Mouse (Mus musculus) yolk sac, embryonic 10.5 days (tissue): Measurements from ENCODE around the gene Hs2st1.

Experiments used
- DNase-seq: peaks from one replicate; pipeline ENCODE4 v3.0.0-alpha.2; 2017; ENCODE audit warnings: low spot score

Hs2st1 gene

GRCm38 (mm10) chr3:144506213-144506612 is 63.8 kb downstream of the Hs2st1 start:
- peak; percentile 73 for DNase-seq

GRCm38 (mm10) chr3:144501930-144502329 is 68.1 kb downstream of the Hs2st1 start:
- DNase-seq, result no peak

- DNase-seq, result no peak
These were observed 73.2 kb downstream of the Hs2st1 start for GRCm38 (mm10) chr3:144496762-144497161.

- no peak for DNase-seq
These were observed 75.1 kb downstream of the Hs2st1 start for GRCm38 (mm10) chr3:144494838-144495237.

- no peak for DNase-seq
These were observed 81.2 kb downstream of the Hs2st1 start for GRCm38 (mm10) chr3:144488787-144489186.

GRCm38 (mm10) chr3:144480595-144480994 is 89.4 kb downstream of the Hs2st1 start:
- DNase-seq, result no peak

GRCm38 (mm10) chr3:144478427-144478794 is 91.6 kb downstream of the Hs2st1 start:
- DNase-seq, result no peak

- DNase-seq, result no peak
These were observed 92.1 kb downstream of the Hs2st1 start for GRCm38 (mm10) chr3:144477707-144478426.

- no peak for DNase-seq
These were observed 94.1 kb downstream of the Hs2st1 start for GRCm38 (mm10) chr3:144475891-144476290.

GRCm38 (mm10) chr3:144474726-144475125 is 95.3 kb downstream of the Hs2st1 start:
- no peak for DNase-seq

- DNase-seq, result no peak
These were observed 98.0 kb downstream of the Hs2st1 start for GRCm38 (mm10) chr3:144471954-144472353.

GRCm38 (mm10) chr3:144470901-144471300 is 99.1 kb downstream of the Hs2st1 start:
- no peak for DNase-seq

GRCm38 (mm10) chr3:144467521-144467920 is 102.5 kb downstream of the Hs2st1 start:
- no peak for DNase-seq

GRCm38 (mm10) chr3:144466108-144466678 is 103.8 kb downstream of the Hs2st1 start:
- DNase-seq, result no peak

- DNase-seq, result no peak
These were observed 107.3 kb downstream of the Hs2st1 start for GRCm38 (mm10) chr3:144462679-144463078.

- no peak for DNase-seq
These were observed 109.7 kb downstream of the Hs2st1 start for GRCm38 (mm10) chr3:144460183-144460788.

GRCm38 (mm10) chr3:144459285-144459697 is 110.7 kb downstream of the Hs2st1 start:
- no peak for DNase-seq

GRCm38 (mm10) chr3:144453701-144454430 is 116.1 kb downstream of the Hs2st1 start:
- DNase-seq, result peak; percentile 45

- no peak for DNase-seq
These were observed 121.0 kb downstream of the Hs2st1 start for GRCm38 (mm10) chr3:144448977-144449376.

GRCm38 (mm10) chr3:144447917-144448316 is 122.1 kb downstream of the Hs2st1 start:
- DNase-seq, result no peak

GRCm38 (mm10) chr3:144446081-144446634 is 123.8 kb downstream of the Hs2st1 start:
- peak; percentile 42 for DNase-seq

GRCm38 (mm10) chr3:144437871-144438398 is 132.0 kb downstream of the Hs2st1 start:
- no peak for DNase-seq
